Mouse (Mus musculus) left cerebral cortex, postnatal 36 days (tissue): ENCODE measurements around the gene Agap1. TPM values are rescaled to one million over a fixed set of nuclear protein-coding genes. Genes with fewer than 3 reads are reported as not detected.
A peak's percentile ranks its signal among the peaks of the same experiment; 100 is the strongest.

ENCODE experiments used
- DNase-seq, 2 experiments: peaks; one replicate each; pipeline ENCODE4 v3.0.0; 2021 to 2022; ENCODE audit warnings: low spot score in 2 of 2, mixed read lengths in 1 of 2
- intact Hi-C: fragments of 180-260 bp; cut with DNase I; formaldehyde crosslinking; loops from one replicate; pipeline ENCODE4 v1.15.1; 2025
- total RNA-seq, 2 experiments: library from RNA; stranded (reverse); gene quantifications; 2 replicates each; pipeline ENCODE4 v1.2.3; 2021

The Agap1 gene
- total RNA-seq, 2 experiments from 2014 or later = 244 to 260 TPM

- intact Hi-C loops = no loop called here
Measured at GRCm38 (mm10) chr1:89625967-89626366, 171.4 kb downstream of the Agap1 start.

GRCm38 (mm10) chr1:89626940-89627339, 172.3 kb downstream of the Agap1 start:
- no peak for DNase-seq
- intact Hi-C loops = no loop called here

More at GRCm38 (mm10) chr1:89625967-89626366, 171.4 kb downstream of the Agap1 start:
- DNase-seq = no peak

DNA sequence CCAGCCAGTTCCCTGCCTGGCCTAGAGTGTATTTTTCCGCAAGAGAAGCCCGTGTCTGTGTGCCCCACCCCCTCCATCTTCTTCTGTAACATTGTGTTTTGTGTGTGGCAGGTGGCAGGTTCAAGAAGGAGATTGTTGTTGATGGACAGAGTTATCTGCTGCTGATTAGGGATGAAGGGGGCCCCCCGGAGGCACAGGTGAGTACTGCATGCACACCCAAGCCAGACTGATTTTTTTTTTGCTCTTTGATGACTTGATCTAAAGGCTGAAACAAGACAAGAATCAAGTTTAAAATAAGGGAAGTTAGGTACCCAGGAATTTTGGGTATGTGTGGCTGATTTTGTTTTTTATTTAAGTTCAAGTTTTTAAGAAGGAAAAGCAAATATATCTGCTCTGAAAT, 173.0 kb downstream of the Agap1 start:
- DNase-seq = peak in 1 of 2 experiments; percentile 32
- intact Hi-C loops = no loop called here

DNA sequence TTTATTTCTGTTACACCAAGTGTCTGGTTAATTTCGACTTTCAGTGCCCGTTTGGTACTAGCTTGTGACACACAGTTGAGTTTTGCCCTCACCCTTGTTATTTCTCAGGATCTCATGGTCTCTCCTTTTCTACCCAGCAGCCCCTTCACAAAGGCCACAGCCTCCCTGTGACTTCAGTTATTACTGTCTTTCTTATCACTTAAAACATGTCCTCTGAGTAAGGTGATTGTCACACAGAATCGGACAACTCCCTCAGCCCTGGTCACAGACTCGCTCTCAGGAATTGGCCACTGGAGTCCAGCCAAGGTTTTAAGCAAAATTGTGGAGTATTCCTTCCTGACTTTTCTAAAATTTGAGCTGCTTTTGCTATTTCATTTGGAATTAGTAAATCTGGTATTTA, 176.2 kb downstream of the Agap1 start:
- no peak for DNase-seq
- intact Hi-C loops = loop anchor here (2.0 to 10.0 kb wide), 3 partner anchors 102 to 886 kb away; no protein-coding TSS in a partner anchor

- no peak for DNase-seq
- intact Hi-C loops = loop anchor here (2.0 to 10.0 kb wide), 3 partner anchors 103 to 887 kb away; no protein-coding TSS in a partner anchor
Measured at GRCm38 (mm10) chr1:89631747-89632146, 177.1 kb downstream of the Agap1 start.

GRCm38 (mm10) chr1:89634055-89634454, 179.4 kb downstream of the Agap1 start:
- intact Hi-C loops = loop anchor here (5.0 to 10.0 kb wide), 2 partner anchors 397 to 889 kb away; no protein-coding TSS in a partner anchor
- no peak for DNase-seq

GRCm38 (mm10) chr1:89635131-89635530, 180.5 kb downstream of the Agap1 start:
- DNase-seq = no peak
- intact Hi-C loops = loop anchor here (10.0 kb wide), 1 partner anchor 890 kb away; no protein-coding TSS in a partner anchor

DNA sequence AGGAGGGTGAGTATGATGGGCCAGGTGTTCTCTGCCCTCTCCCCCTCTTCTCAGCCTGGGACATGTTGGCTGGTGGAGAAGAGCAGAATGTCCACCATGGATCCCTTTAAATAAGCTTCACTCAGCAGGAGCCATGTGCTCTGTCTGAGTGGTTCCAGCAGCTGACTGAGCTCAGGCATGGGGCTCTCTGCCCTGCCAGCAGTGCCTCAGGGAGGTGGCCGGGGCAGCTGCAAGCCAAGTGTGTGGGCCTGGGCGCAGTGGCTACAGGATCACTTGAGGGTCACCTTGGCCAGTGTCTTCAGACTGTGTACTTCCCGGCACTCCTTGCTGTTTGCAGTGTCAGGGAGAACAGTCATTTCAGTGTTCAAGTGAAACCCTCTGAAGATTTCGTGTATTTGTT, 183.1 kb downstream of the Agap1 start:
- DNase-seq = no peak
- intact Hi-C loops = loop anchor here (10.0 kb wide), 1 partner anchor 893 kb away; no protein-coding TSS in a partner anchor

GRCm38 (mm10) chr1:89643445-89644100, 189.0 kb downstream of the Agap1 start:
- intact Hi-C loops = loop anchor here (2.0 kb wide), 1 partner anchor 301 kb away; no protein-coding TSS in a partner anchor
- peak in 1 of 2 experiments; percentile 46 for DNase-seq

GRCm38 (mm10) chr1:89644120-89644519, 189.5 kb downstream of the Agap1 start:
- intact Hi-C loops = no loop called here
- no peak for DNase-seq

GRCm38 (mm10) chr1:89646326-89647018, 191.9 kb downstream of the Agap1 start:
- peak; percentile 60 to 64 for DNase-seq
- intact Hi-C loops = no loop called here

DNA sequence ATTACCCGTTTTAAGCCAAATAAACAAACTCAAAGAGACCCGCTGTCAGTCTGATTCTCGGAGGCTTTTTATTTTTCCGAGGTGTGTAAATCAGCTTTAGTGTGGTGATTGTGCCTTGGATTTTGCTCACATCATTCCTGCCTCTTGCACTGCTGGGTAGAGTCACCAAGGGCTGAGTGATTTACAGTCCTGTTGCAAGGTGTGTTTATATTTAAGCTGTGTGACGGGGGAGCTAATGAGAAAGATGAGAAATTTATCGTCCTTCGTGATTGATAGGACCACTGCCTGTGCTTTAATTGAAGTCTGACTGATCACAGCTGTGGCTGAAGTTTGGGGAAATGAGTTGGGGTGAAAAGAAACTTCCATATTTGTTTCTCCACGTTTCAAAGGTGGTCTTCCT, 192.9 kb downstream of the Agap1 start:
- intact Hi-C loops = no loop called here
- no peak for DNase-seq

DNA sequence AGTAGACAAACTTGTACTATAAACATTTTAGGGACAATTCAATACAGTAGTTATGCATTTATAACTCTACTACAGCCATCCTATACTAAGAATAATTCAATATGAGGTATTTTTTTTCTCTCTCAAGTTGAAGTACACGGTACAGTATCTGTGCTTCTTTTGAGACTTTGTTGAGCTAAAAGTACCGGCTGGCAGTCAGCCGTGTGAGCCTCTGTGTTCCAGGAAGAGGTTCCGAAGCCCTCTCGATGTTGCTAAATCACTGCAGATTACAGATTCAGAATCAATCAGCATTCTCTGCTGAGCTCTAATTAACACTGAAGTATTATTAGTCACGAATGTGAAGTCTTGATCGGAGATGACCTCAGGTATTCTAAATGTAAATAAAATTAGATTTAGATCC, 196.0 kb downstream of the Agap1 start:
- DNase-seq = no peak
- intact Hi-C loops = no loop called here

DNA sequence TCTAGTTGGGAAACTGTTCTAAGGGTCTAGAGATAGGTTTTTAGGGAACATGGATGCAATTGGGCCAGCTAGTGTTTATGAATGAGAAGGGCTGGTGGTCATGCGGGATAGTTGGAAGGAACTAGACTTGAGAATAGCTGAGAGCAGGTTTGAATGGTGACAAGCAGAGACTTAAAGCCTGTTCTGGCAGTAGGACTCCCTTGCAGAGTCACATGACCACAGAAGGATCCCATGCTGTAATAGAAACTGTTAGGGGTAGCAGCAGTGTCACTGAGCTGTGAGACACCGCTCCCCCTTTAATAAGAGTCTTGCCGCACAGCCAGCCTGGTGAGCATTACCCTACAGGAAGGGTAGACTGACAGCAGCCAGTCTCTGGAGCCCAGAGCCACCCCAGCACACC, 201.6 kb downstream of the Agap1 start:
- intact Hi-C loops = no loop called here
- no peak for DNase-seq

- intact Hi-C loops = no loop called here
Measured at GRCm38 (mm10) chr1:89656643-89657321, 202.2 kb downstream of the Agap1 start.

GRCm38 (mm10) chr1:89660804-89661203, 206.2 kb downstream of the Agap1 start:
- intact Hi-C loops = loop anchor here (10.0 kb wide), 2 partner anchors 194 to 934 kb away; no protein-coding TSS in a partner anchor
- DNase-seq = no peak

More at GRCm38 (mm10) chr1:89656643-89657321, 202.2 kb downstream of the Agap1 start:
- DNase-seq = peak; percentile 59 to 62

- DNase-seq = no peak
- intact Hi-C loops = loop anchor here (5.0 to 10.0 kb wide), 3 partner anchors 189 to 929 kb away; no protein-coding TSS in a partner anchor
Measured at GRCm38 (mm10) chr1:89666154-89666553, 211.5 kb downstream of the Agap1 start.

DNA sequence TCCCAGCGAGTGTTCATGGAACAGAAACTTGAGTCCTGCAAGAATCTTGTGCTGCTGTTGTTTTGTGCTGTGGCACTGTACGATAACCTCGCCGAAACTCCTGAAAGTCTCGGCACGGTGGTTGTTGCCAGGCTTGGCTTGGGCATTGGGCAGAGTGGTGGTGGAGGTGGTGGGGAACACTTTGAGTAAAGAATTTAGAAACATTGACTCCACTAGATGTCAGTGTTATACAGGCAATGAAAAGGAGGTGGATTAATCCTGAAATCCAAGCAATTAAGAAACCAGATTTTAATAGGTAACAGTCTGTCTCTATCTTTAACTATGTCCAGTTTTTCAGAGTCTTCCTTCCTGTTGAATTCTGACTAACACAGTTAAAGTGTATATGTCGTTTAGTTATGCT, 212.8 kb downstream of the Agap1 start:
- DNase-seq = no peak
- intact Hi-C loops = loop anchor here (5.0 to 10.0 kb wide), 3 partner anchors 187 to 927 kb away; no protein-coding TSS in a partner anchor

GRCm38 (mm10) chr1:89668635-89669034, 214.0 kb downstream of the Agap1 start:
- no peak for DNase-seq

More at GRCm38 (mm10) chr1:89668635-89669034, 214.0 kb downstream of the Agap1 start:
- intact Hi-C loops = loop anchor here (5.0 to 10.0 kb wide), 3 partner anchors 186 to 926 kb away; no protein-coding TSS in a partner anchor
